Mouse (Mus musculus) lung, postnatal 0 days (tissue): ENCODE measurements at regions not wholly inside any gene's neighbourhood (a gene's known extent, or its start where the extent isn't known, plus 50 kb on each side); places are given as distances from the start of the nearest gene placed in this dataset.

ENCODE experiments used
- CTCF ChIP-seq: IDR thresholded peaks from 2 replicates; pipeline ENCODE4 v1.5.1; 2016; ENCODE audit warnings: antibody characterized with exemption, mild to moderate bottlenecking
- EP300 ChIP-seq: IDR thresholded peaks from 2 replicates; pipeline ENCODE4 v1.6.1; 2016; ENCODE audit warnings: antibody characterized with exemption, mild to moderate bottlenecking, control low read depth

DNA sequence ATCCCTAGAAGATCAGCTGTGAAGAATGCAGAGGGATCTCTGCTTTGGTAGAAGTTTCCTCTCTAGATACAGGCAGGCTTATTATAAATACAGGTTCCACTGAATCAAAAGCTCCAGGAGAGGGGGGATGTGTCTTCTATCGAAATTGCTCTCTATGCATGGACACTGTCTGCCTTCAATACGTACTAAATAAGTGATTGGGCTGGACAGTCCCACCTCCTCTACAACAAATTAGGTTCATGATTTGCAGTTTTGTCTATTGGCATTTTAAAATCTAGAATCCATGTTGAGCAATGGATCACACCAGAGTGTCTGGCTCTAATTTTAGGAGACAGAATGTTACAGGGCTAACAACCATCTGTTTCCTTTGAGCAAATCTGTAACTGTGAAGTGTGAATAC lies 429.9 kb downstream of the Hs3st1 start:
- TF ChIP-seq CTCF = no peak
- no peak for TF ChIP-seq EP300
